Mouse (Mus musculus): ENCODE measurements around the gene Stat1.

Stat1 gene

DNA sequence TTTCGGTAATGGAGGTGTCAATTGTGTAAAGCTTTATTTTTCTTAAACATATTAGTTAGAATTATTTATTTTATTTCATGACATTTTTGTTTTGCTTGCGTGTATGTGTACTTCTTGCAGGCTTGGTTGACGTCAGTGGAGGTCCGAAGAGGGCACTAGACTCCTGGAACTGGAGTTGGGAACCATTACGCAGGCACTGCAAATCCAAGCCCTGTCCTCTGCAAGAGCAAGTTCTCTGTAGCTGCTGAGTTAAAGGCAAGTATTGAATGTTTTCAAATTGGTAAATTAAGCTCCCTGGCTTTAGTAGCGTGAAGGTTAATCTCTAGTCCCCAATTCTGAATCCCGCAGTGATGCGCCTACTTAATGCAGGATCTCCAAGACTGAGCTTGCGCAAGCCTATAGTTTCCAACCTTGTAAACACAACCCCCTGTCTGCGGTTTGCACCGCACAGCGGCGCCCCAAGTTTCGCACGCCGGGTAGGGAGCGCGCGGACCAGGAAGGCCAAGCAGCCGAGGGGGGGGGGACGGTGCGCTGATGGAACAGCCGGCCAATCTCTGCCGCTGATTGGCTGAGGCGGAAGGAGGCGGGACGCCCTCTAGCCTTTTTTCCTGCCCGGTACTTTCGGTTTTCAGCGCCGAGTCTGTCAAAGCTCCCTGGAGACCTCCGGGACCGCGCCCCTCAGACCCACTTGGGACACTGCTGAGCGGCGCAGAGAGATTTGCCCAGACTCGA is at the start of gene Stat1:
Stat1 (plus strand) TSS at position 581 of the 732 bp plus-strand sequence.
- DNase-seq (ENCODE audit: low read depth, low spot score), result peak; percentile 78

DNA sequence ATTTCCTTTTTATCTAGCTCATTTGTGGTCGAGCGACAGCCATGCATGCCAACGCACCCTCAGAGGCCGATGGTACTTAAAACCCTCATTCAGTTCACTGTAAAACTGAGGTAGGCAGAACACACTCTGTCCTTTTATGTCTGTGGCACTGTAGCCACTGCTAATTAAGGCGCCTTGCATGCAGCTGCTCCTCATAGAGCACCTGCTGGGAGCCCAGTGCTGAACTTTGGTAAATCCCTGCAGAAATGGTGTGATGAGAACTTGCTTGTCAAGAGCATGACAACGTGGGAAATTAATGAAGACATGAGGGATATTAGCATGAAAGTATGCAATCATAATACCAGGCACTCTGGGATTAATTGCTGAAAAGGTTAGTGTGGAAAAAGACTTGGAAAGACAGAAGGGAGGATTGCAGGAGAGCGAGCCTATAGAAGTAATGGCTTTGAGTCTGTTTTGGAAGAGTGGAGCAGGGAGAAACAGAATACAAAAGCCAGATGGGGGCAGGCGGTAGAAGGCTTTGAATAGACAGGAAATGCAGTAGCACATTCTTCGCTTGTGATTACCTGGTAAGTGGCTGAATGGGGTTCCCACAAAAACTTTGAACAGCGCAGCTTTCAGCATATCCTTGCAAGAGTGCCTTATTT is 39.4 kb upstream of the Stat1 start:
- no peak for DNase-seq (ENCODE audit: low read depth, low spot score)

- no peak for DNase-seq (ENCODE audit: low read depth, low spot score)
Measured at GRCm38 (mm10) chr1:52080375-52080774, 38.9 kb upstream of the Stat1 start.

GRCm38 (mm10) chr1:52086236-52086635 is 33.0 kb upstream of the Stat1 start:
- no peak for DNase-seq (ENCODE audit: low read depth, low spot score)

DNA sequence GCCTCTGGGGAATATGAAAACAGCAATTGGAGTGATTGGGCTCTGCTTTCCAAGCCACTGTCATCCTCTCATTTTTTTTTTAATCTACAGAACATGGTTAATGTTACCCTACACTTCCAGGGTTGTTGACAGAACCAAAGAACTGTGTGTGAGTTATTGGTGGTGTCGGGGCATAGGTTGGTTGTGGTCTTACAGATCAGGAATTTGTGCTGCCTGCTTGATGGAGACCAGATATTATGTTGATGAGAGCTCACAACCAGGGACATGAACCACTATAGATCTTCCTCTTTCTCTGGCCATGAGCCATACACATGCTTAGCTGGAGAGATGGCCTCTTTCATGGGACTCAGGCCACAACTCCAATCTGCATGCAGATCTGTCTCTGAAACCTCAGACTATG is 32.1 kb upstream of the Stat1 start:
- DNase-seq (ENCODE audit: low read depth, low spot score), result no peak

- DNase-seq (ENCODE audit: low read depth, low spot score), result no peak
Measured at GRCm38 (mm10) chr1:52088634-52089033, 30.6 kb upstream of the Stat1 start.

DNA sequence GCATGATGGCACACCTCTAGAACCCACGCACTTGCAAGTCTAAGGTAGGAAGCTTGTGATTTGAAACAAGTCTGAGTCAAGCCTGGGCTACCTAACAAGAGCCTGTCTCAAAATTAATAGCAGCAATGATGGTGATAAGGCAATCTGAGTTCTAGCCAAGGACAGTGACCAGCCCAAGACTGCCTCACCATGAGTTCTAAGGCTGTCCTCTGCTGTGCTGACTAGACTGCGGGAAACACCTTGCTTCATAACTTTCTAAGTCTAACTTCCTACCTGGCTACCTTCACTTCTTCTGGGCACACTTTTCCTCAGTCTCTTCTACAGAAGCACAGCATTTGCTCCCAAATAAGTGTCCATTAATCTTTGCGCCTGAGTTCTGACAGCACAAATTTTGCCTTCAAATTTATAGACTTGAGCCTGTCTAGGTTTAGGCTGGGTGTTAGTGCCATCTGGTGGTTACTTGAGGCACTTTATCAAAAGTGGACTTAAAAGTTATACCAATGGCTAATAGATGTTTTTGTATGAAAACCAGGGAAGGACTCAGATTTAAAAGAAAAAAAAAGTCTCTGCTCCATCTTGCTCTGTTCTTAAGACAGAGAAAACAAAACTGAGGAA is 20.5 kb upstream of the Stat1 start:
- DNase-seq (ENCODE audit: low read depth, low spot score), result no peak

DNA sequence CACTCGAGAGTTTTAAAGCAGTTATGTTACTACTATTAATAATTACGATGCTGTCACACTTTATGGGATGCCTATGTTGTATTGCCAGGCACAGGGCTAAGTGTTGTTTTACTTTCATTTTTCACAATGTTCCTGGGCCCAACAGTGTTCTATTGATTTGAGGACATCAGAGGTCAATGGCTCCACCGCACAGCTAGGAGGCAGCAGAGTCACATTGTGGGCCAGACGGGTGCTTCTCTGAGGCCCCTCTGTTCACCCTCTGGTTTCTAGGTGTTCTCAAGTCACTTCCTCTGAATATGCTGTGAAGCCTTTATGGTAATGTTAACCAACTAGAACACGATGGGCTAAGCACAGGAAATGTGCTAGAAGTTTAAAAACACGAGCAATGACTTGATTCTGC is 18.7 kb upstream of the Stat1 start:
- no peak for DNase-seq (ENCODE audit: low read depth, low spot score)

DNA sequence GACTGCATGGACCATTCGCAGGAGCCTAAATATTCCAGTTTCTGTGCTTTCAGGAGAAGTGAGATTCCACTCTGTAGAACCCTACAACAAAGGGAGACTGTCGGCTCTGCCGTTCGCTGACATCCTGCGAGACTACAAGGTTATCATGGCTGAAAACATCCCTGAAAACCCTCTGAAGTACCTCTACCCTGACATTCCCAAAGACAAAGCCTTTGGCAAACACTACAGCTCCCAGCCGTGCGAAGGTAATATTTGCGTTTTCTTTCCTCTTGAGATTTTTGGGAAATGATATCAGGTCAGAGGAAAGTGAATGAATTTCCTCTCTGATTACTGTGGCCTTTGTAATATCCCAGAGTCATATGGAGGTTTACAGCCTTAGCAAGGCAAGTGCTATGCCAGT is 16.4 kb upstream of the Stat1 start:
- DNase-seq (ENCODE audit: low read depth, low spot score), result no peak

DNA sequence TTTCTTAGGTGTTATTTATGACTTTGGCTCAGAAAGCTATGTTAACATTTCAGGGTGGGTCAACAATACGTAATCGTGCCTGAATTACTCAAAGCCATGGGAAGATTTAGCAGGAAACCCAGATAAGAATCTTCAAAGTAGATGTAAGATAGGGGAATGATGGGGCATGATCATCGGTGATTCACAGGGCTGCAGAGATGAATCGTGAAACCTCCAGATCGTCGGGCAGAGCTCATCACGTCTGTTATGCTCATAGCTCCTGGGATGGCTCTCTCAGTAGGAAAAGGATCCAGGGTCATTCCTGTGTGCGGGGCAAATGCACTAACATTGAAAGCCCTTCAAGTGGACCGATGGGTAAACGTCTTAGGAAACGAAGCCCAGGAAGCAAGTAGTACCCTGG is 12.0 kb upstream of the Stat1 start:
- DNase-seq (ENCODE audit: low read depth, low spot score), result no peak

DNA sequence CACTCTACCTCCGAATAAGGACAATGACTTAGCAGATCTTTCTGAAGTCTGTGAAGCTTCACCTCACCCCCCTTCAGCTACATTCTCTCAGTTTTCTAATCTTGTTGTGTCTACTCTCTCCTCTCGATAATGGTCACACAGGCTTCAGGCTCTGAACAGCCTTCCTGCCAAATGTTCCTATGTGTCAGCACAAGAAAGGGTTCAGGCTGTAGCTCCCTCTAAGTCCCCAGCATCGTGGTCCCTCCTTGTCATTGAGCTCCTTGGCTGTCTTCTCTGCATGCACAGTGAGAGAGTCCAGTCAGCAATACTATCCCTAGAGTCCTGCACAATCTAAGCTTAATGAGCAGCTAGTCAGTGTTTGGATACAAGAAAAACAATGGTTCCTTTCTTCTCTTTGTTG is 8.0 kb upstream of the Stat1 start:
- DNase-seq (ENCODE audit: low read depth, low spot score), result no peak

DNA sequence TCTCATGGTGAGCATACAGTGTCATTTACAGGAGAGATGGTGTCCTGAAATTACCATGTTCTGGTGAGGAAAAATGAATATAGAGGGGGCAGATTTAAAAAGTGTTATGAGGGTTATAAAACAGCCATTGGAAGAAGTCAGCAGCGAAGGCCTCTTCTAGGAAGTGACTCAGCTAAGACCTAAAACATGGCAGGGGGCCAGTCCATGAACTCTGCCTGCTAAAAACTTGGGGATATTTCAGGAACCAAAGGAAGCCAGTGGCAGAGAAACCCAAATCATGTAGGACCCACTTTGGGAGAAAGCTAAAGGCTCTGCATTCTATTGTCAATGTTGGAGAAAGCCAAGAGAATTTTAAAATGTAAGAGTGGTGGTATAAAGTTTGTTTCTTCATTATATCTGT is 6.9 kb upstream of the Stat1 start:
- DNase-seq (ENCODE audit: low read depth, low spot score), result no peak

DNA sequence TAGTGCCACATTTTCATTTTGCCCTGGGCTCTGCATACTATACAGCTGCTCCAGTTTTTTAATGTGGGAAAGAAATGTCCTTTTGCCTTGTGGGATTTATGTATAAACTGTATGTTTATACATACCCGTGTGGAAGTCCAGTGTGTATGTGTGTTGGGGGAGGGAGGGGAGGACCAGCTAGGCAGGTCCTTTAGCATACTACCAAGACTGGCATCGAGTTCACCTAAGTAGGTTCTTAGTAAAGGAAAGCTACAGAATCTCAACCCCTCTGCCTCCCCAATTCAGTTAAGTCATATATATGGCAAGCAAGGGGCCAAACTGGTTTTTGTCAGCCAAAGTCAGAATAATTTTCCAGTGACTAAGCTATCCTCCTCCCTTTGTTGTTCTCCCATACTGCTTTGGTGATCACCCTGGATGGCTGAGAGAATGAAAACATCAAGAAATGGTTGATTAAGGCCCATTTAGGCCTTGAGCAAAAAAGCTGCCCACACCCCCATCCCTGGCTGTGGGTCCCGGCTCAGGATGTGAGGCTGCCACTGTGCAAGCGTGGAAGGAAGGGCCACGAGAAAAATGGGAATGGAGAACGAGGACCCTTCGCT is 6.1 kb upstream of the Stat1 start:
- DNase-seq (ENCODE audit: low read depth, low spot score), result no peak

- peak; percentile 80 for DNase-seq (ENCODE audit: low read depth, low spot score)
Measured at GRCm38 (mm10) chr1:52113666-52114069, 5.6 kb upstream of the Stat1 start.

GRCm38 (mm10) chr1:52116441-52116840 is 2.8 kb upstream of the Stat1 start:
- DNase-seq (ENCODE audit: low read depth, low spot score), result no peak

DNA sequence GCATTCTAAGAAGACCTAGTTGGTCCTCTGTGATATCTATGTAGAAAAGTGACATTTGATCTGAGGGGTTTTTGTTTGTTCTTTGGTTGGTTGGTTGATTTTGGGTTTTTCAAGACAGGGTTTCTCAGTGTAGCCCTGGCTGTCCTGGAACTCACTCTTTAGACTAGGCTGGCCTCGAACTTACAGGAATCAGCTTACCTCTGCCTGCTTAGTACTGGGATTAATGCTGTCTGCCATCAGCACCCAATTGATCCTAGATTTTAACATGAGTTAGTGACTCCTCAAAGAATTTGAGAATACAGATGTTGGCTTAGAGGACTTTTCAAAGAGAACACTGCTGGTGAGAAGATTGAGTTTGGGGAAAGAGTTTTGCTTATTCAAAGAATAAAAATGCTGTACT is 1.5 kb upstream of the Stat1 start:
- no peak for DNase-seq (ENCODE audit: low read depth, low spot score)

DNA sequence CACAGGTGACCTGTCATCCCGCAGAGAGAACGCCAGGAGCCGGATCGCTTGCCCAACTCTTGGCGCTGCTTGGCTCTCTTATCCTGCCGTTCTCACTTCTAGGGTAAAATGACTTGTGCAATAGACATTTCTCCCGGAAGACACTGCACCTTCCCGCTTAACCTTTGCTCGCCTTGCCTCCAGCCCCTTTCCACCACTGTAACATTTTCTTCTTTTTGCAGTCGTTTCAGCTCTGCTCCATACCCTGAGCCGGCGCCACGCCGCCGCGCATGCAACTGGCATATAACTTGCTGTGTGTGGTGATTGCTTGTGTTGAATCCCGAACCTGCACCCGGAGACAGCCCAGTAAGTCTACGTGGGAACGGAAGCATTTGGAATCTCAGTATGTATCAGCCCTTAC is 451 bp downstream of the Stat1 start:
- DNase-seq (ENCODE audit: low read depth, low spot score), result no peak

GRCm38 (mm10) chr1:52120191-52120590 is 951 bp downstream of the Stat1 start:
- no peak for DNase-seq (ENCODE audit: low read depth, low spot score)

- DNase-seq (ENCODE audit: low read depth, low spot score), result no peak
Measured at GRCm38 (mm10) chr1:52121052-52121451, 1.8 kb downstream of the Stat1 start.

- DNase-seq (ENCODE audit: low read depth, low spot score), result no peak
Measured at GRCm38 (mm10) chr1:52124818-52125217, 5.6 kb downstream of the Stat1 start.

- DNase-seq (ENCODE audit: low read depth, low spot score), result no peak
Measured at GRCm38 (mm10) chr1:52127350-52127749, 8.1 kb downstream of the Stat1 start.

- no peak for DNase-seq (ENCODE audit: low read depth, low spot score)
Measured at GRCm38 (mm10) chr1:52129794-52130193, 10.6 kb downstream of the Stat1 start.
